Mouse (Mus musculus): ENCODE results near the gene Adamts14. TPM values are rescaled to one million over a fixed set of nuclear protein-coding genes. Genes with fewer than 3 reads are reported as not detected.

Adamts14 gene
- total RNA-seq, 2 experiments from 2014 or later = 4.9 to 7.1 TPM

DNA sequence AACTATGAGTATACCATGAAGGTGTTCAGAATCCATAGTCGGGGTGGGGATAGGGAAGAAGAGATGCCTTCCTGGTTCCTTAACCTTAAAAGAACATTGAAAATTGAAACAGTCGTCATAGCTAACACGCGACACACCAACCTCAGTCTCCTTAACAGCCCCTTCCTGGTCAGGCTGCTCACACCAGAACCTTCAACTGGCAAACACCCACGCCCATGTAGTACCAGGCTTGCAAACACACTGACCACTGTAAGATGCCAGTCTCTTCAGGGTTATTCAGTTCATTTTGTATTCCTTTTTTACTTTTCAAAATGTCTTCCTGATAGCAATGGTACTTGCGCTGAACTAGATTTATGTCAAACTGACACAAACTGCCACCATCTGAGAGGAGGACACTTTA lies 3.8 kb upstream of the Adamts14 start:
- intact Hi-C loops (cut with DNase I) = loop anchor here (2.0 to 5.0 kb wide), 2 partner anchors 50 to 60 kb away; no protein-coding TSS in a partner anchor

DNA sequence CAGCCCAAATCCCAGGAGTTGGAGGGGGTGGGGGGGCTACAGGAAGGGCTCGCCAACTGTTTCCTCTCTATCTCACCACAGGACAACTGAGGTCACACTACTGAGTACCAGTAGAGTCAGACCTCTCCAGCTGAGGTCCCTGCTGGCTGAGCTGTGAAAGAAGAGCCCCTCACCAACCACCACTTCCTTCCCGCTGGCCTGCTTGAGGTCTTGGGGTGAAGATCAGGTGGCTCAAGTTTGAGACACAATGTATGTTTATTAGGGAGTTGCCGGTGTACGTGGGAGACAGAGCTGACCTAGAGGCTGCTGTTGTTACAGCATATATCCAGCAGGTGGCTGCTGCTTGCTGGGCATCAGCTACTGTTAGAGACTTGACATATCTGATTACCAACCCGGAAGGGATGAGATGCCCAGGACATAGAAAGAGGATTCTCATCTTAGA lies 2.5 kb upstream of the Adamts14 start:
- intact Hi-C loops (cut with DNase I) = loop anchor here (2.0 to 5.0 kb wide), 2 partner anchors 52 to 61 kb away; no protein-coding TSS in a partner anchor
- peak; percentile 55 to 61 for DNase-seq

More for the DNA sequence above, 3.8 kb upstream of the Adamts14 start:
- DNase-seq = no peak

DNA sequence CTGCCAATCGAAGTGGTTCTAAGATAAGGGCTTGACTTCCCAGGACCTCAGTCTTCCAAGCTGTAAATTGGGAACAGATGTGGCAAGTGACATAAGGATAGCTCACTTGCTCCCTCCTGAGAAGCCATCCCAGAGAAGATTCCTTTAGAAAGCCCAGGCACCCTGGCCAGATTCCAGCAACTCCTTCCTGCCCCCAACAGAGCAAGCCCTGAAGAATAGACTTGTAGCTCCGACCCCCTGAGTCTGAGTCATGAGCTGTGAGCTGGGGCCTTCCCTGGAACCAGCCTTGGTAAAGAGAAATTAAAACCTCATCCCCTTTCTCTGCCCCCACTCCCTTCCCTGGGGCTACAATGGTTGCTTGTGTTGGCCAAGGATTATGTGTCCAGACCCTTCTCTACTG lies 1.3 kb upstream of the Adamts14 start:
- intact Hi-C loops (cut with DNase I) = loop anchor here (5.0 kb wide), 2 partner anchors 62 to 77 kb away; no protein-coding TSS in a partner anchor
- peak in 1 of 2 experiments; percentile 19 for DNase-seq

DNA sequence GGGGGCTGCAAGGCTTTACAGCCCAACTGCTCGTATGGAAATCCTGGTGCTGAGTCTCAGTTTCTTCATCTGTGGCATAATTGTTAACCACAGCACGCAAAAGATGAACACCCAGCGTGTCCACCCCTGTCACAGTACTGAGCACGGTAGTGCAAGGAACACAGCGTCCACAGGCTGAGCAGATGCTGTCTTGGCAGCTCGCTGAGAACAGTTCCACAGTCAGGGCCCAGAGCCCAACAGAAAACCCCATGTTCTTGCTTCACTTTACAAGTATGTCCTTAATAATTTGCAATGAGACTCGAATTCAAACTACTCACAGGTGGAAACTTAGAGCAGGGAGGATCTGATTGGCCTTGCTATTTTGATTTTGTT lies 592 bp upstream of the Adamts14 start:
- DNase-seq = peak; percentile 61 to 62
- intact Hi-C loops (cut with DNase I) = loop anchor here (5.0 kb wide), 2 partner anchors 62 to 77 kb away; no protein-coding TSS in a partner anchor

DNA sequence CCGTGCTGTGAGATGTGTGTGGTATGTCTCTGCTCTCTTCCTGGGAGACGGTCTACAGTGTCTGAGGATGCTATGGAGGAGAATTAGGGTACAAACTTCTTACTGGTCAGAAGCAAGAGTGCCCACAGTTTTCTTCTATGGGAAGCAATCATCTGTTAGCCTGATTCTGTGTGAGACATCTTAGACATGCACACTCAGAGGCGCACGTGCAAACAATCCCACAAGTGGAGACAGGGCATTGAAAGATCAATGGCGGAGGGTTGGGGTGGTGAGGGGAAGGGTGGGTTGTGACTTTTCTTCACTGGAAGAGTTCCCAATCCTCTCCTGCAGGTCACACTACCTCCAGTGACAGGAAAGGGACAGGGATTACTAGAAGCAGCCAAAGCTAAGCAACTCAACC lies 607 bp downstream of the Adamts14 start:
- intact Hi-C loops (cut with DNase I) = loop anchor here (5.0 kb wide), 2 partner anchors 60 to 75 kb away; no protein-coding TSS in a partner anchor
- no peak for DNase-seq

DNA sequence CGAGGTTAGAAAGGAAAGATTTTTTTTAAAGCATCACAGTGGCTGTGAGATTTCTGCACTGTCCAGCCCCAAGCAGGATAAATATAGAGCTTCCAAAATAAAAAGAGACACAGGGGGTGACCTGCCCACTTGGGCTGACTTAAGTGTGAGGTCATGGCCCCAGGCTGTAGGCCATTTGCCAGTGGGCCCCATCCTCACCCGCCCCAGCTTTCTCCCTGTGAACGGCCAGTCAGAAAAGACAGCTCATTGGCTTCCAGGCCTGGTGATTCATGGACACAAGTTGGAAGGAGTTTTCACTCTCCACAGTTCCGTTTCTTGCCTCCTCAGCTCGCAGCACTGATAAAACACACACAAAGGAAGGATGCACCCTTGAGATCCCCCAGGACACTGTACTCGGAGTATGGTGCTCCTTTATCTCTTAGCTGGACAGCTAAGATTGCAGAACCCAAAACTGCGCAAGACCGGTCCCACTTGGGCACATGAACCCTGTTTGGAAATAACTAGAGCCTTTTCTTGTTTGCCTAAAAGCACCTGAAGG lies 1.1 kb downstream of the Adamts14 start:
- DNase-seq = peak; percentile 55 to 57
- intact Hi-C loops (cut with DNase I) = loop anchor here (5.0 kb wide), 2 partner anchors 60 to 75 kb away; no protein-coding TSS in a partner anchor

DNA sequence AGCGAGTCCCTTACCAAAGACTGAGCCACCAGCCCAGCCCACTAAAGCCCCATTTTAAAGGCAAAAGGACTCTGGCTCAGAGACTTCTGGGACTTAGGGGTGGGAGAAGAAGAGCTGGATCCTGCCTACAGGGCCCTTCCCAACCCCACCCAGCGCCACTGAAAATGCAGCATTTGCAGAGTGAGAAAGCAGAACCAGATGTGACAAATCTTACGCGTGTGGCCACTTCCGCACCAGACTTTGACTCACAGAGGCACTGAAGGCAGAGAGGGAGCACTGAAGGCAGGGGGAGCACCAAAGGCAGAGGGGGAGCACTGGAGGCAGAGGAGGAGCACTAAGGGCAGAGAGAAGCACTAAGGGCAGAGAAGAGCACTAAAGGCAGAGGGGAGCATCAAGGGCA lies 5.9 kb downstream of the Adamts14 start:
- no peak for DNase-seq
- intact Hi-C loops (cut with DNase I) = no loop called here

DNA sequence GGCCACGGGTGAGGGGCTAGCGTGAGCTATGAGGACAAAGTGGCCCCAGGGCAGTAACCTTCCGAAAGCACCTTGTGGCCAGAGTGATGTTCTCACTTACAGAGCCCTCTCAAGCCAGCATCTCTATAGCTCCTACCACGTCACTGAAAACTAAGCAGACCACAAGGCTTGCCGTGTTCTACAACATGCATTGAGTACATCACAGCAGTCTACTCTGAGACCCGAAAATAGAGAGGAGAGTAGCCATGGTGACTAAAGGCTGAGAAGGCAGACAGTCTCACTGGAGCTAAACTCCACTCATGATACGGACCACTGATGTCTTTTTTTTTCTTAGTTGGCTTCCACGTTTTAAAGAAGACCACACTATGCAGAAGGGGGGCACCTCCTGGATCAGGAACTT lies 9.6 kb downstream of the Adamts14 start:
- intact Hi-C loops (cut with DNase I) = no loop called here
- DNase-seq = no peak

DNA sequence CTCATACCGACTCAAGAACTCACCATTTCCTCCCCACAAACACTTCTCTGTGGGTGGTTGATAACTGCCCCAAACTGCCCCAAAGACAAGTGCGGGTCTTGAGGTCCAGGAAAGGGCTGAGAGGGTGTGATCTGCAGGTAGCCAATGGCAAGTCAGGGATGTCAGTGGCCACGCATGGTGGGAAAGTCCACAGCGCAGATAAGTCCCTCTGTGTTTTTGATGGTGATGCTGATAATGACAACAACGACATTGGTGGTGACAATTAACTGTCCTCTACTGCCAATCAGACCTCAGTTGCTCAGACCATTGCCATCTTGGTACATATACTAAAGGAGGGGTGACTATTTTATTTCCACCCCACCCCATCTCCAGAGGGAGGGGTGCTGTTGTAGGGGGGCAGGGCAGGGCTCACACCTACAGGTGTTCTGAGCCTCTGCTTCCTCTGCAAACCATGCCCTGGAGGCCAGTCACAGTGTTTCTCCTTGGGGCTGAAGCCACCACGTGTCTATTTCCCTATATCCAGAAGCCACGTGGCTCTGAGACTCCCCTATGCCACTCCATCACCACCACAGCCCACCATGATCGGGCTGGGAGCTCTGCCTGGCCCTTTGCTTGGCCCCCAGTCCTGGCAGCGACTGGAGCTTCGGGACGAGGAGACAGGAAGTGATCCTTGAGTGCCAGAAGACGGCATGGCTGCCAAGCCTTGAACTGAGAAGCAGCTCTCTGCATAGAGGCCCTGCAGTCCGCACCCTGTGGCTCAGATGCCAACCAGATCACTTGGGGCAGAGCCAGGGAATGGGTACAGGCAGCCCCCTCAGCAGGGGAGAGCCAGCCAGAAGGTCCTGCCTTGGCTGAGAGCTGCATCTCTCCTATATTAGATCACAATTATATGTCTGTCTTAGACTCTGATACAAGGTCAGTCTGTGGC lies 11.7 kb downstream of the Adamts14 start:
- intact Hi-C loops (cut with DNase I) = no loop called here
- DNase-seq = no peak

DNA sequence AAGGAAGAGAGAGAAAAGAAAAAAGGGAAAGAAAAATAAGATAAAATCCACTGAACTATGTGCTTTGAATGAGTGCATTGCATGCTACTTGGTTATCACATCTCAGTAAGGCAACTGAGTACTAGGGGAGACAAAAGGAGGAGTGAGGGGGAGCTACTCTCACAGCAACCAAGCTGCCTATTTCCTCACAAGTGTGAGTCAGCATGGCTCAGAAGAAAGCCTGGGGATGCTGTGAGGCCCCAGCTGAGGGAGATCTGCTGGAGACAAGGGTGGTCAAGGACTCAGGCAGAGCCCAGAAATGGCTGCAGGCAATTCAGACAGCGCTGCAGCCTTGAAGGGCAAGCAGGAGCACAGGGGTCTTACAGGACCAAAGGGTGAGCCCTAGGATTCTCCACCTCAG lies 15.1 kb downstream of the Adamts14 start:
- intact Hi-C loops (cut with DNase I) = no loop called here
- DNase-seq = no peak

DNA sequence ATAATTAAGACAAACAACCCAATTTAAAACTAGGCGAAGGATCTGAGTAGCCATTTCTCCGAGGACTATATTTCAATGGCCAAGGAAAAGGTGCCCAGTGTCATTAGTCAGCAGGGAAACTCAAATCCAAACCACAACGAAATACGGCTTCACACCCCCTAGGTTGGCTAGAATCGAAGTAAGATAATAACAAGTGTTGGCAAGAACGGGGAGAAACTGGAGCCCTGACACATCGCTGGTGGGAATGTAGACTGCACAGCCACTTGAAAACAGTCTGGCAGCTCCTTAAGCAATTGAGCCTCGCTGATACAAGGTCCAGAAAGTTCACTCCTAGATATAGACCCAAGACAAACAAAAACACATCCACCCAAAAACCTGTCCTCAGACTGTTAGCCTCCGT lies 16.6 kb downstream of the Adamts14 start:
- intact Hi-C loops (cut with DNase I) = no loop called here
- no peak for DNase-seq

DNA sequence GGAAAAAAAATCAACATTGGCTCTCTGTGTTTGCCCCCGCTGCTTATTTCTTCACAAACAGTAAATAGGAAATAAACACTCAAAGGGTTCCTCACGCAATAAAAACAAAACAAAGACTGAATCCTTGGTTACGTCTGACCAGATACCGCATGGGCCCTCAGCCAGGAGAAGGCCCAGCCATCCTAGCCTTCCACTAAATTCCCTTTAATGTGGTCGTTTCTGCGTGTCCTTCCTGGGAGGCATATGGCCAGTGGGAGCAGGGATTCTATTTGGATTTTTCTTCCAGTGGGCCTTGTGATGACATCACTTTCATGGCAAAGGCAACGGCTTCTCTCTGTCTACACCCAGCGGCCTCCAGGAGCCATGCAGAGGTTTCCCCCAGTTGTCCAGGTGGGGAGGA lies 18.0 kb downstream of the Adamts14 start:
- intact Hi-C loops (cut with DNase I) = no loop called here
- DNase-seq = peak in 1 of 2 experiments; percentile 15

DNA sequence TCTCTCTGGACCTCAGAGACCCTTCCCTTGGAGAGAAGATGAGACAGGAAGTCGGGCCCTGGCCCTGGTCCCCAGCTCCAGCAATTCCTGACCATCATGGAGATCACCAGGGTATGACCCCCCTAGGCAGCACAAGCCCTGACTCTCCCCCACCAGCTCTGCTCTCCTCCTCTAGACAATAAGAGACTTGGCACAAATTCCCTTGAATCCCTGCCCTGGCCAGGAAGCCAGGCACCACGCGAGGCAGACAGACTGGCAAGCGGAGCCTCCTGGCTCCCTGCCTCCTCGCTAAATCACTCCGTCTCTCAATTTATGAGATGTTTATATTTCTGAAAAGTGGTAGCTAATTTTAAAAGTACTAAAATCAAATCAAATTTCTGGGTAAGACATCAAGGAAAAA lies 18.5 kb downstream of the Adamts14 start:
- peak; percentile 71 to 73 for DNase-seq
- intact Hi-C loops (cut with DNase I) = no loop called here

DNA sequence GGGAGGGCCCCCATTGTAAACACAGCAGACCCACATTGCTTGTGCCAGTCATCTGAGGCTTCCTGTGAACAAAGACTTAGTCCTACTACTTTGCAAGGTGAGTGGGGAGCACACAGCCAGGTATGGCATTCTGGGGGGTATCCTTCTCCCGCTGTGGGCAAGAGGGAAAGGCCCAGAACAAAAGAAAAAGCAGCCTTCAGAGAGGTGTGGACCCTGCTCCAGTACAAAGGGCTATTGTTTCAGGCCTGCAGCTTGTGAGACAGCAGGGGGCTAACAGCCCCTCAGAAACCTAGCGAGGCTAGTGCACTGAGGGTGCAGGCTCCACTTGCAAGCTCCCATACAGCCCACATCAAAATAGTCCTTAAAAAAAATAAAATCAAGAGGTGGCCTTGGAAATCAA lies 23.3 kb downstream of the Adamts14 start:
- intact Hi-C loops (cut with DNase I) = no loop called here
- no peak for DNase-seq

DNA sequence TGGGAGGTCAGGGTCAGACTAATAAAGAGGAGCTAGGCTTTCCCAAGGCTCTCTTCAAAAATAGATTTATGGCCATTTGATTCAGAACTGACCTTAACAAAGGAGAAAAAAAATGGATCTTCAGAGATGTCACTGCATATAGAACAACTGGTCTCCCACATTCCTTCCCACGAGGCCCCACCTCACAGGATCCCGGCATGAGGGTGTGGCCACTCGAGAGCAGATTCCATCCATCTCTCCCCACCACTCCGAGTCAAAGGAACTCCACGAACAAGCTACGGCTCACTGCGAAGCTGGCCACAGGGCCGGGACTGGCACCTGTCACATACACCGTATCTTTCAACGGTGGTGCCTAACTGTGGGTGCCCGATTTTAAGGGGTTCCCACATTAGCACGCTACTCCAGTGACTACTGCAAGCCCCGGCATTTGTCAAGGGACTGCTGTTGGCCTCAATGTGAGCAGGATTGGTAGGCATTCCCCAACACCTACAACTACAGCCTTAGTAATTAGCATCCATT lies 24.6 kb downstream of the Adamts14 start:
- intact Hi-C loops (cut with DNase I) = no loop called here
- DNase-seq = no peak

DNA sequence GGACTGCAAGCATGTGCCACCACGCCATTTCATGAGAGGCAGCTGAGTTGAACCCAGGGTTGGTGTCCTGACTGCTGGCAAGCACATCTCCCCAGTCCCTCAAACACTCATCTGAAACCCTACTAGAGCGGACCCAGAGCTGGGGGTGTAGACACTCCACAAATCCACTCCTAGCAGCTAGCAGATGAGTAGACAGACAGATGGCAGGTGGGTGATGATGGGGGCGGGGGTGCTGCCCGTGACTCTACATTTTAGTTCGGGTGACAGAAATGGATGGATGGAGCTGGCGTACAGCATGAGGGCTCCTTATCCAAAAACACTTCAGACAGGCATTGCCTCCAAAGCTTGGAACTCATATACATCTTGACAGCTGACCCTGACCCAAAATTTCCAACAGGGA lies 26.9 kb downstream of the Adamts14 start:
- intact Hi-C loops (cut with DNase I) = no loop called here
- DNase-seq = no peak

DNA sequence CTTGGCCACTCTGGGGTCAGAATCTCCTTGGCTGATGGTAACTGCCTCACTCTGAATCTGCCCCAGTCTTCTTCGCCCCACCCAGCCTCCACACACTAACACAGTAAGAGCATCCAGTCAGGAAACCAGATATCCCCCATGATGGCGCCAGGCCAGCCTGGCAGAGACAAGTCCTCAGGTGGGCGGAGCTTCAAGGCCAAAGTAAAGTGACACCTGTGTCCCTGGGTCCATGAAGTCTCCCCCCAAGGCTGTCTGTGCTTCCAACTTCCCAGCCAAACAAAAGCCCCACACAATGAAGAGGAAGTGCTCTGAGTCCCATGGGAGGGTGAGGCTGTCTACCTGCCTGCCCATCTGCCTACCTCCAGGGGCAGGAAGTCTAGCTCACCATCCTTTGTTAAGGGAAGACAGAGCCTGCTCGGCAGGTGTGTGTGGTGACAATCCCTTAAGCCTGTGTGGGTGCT lies 31.2 kb downstream of the Adamts14 start:
- intact Hi-C loops (cut with DNase I) = no loop called here
- DNase-seq = no peak

DNA sequence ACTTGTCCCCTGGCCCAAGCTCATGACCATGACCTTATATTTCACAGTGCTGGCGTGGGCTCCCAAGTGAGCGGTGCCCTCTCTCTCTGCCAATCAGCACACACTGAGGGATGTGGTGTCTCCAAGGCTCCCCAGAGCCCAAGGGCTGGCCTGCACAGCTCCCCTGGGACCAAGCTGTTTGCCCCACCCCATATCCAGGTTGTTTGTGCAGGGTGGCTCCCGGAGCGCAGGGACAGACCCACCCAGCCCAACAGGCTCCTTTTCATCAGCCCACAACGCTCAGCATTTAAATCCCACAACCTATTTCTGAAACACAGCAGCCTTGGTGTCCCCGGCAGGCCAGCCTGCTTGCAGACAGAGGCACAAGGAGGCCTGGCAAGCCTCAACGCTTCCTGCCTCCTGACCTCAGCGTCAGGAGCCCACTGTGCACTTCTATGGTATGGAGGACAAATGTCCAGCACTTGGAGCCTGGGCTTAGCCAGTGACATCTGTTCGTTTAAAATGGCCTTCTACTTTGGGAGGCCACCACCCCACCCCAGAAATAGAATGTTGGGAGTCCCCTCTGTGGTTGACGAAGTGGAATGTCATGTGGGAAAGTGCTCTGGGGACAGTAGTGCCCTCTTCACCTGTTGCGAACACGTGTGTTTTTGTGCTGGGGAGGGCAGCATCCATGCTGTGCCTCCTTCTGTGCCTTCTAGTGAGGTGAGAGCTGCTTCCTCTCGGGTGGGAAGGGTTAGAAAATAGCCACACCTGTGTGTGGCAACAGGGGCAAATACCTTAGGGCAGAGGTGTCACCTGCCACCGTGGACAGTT lies 32.9 kb downstream of the Adamts14 start:
- intact Hi-C loops (cut with DNase I) = no loop called here

DNA sequence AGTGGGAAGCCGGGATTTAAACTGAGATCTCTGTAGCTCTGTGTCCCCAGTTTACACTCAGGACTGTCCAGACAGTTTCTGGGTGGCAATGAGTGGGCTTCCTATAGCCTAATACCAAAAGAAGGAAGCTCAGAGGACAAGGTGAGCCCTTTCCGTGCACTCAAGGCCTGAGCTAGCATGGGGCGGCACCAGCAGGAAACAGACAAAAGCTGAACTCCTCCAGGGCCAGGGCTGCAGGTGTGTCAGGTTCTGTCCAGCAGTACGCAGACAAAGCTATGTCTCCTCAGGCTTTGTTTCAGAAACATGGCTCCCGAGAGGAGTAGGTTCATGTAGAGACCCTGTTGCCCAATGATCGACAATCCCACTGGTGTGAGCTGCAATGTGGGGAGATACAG lies 35.9 kb downstream of the Adamts14 start:
- DNase-seq = no peak
- intact Hi-C loops (cut with DNase I) = no loop called here

More for the DNA sequence above, 32.9 kb downstream of the Adamts14 start:
- DNase-seq = no peak

DNA sequence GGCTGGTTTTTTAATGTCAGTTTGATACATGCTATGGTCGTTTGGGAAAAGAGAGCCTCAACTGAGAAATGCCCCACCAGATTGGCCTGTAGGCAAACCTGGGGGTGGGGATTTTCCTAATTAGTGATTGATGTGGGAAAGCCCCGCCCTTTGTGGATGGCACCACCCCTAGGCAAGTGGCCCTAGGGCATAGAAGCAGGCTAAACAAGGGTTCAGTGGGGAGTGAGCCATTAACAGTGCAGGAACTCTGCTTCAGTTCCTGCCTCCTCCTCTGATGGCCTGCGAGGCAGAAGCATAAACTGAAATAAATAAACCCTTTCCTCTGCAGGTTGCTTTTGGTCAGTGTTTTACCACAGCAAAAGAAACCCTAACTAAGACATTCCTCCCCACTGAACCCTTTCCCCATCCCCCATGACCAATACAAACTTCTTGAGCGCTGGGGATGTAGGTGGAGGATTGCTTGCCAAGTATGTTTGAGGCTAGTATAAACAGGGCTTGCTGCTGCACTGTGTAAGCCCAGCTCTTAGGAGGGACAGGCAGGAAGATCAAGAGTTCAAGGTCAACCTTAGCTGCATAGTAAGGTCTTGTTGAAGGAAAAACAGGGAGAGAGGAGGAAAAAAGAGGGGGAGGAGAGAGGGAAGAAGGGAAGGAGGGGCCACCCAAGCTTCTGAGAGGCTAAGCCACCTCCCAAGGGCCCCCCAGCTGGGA lies 36.4 kb downstream of the Adamts14 start:
- intact Hi-C loops (cut with DNase I) = no loop called here
- no peak for DNase-seq
